17 mouse cellular contexts compared by ENCODE assay signal in genomic region chr2:180095711-180096110, GRCm38 (mm10). TPM values are rescaled to one million over a fixed set of nuclear protein-coding genes. Genes with fewer than 3 reads are reported as not detected.
DNase-seq lines count a peak whose midpoint lies in the region; ATAC-seq and TF ChIP-seq lines count a peak whose summit lies in the region.
"Had no signal": no experiment of that assay in that cellular context is flagged by ENCODE, and none has a peak within 500 bp of the region (broad histone marks: within the 10 kb centered on the region; RNA-seq: fewer than 3 reads in every experiment).

No protein-coding gene starts in this region.

- no peak for DNase-seq in hindbrain, embryonic 11.5 days (ENCODE audit: low spot score)
- DNase-seq in hindbrain, postnatal 0 days (ENCODE audit: low spot score), result no peak
- peak; percentile 88 for DNase-seq in thymus, postnatal 4 days
- no peak for DNase-seq in testis, postnatal 14 days (ENCODE audit: low spot score)
- DNase-seq: adrenal gland, postnatal 36 days; cerebellum, postnatal 25 days; heart, postnatal 10 days; kidney, postnatal 10 days; lung, postnatal 36 days; right cerebral cortex, postnatal 4 days had no signal

- ATAC-seq in hindbrain, embryonic 12.5 days (ENCODE audit: low FRiP score), result peak; percentile 29; the same call in 1 of the 2 replicates
- no peak for ATAC-seq in hindbrain, embryonic 11.5 days (ENCODE audit: low FRiP score)
- ATAC-seq in neural tube, embryonic 14.5 days (ENCODE audit: low read depth), result 0 out of 2 replicates have a peak, but pooled peaks have one; percentile 36
- no peak for ATAC-seq in neural tube, embryonic 15.5 days (ENCODE audit: low FRiP score)
- ATAC-seq in hindbrain, postnatal 0 days, result 0 out of 2 replicates have a peak, but pooled peaks have one; percentile 21
- no peak for ATAC-seq in heart, embryonic 11.5 days (replicated peaks; ENCODE audit: insufficient number of reproducible peaks, low FRiP score, low TSS enrichment)
- ATAC-seq: intestine, embryonic 16.5 days had no signal

- no peaks in the 10 kb centered on the region for H3K36me3 ChIP-seq in hindbrain, embryonic 12.5 days
- no peaks in the 10 kb centered on the region for H3K36me3 ChIP-seq in hindbrain, embryonic 11.5 days (ENCODE audit: control insufficient read depth, insufficient read depth, low read length)
- H3K36me3 ChIP-seq in neural tube, embryonic 14.5 days (ENCODE audit: control insufficient read depth, insufficient read depth, low read length), result no peaks in the 10 kb centered on the region
- no peaks in the 10 kb centered on the region for H3K36me3 ChIP-seq in neural tube, embryonic 15.5 days
- no peaks in the 10 kb centered on the region for H3K36me3 ChIP-seq in hindbrain, postnatal 0 days (ENCODE audit: insufficient read depth, low read length)
- H3K36me3 ChIP-seq in heart, embryonic 11.5 days (ENCODE audit: control insufficient read depth, insufficient read depth, low read length), result no peaks in the 10 kb centered on the region

- no peak overlapping the region for H3K27ac ChIP-seq in hindbrain, embryonic 12.5 days
- no peak overlapping the region for H3K27ac ChIP-seq in hindbrain, embryonic 11.5 days (ENCODE audit: low read depth, low read length)
- no peak overlapping the region for H3K27ac ChIP-seq in neural tube, embryonic 14.5 days (ENCODE audit: low read depth, low read length)
- H3K27ac ChIP-seq in neural tube, embryonic 15.5 days (replicated peaks), result no peak overlapping the region
- H3K27ac ChIP-seq in hindbrain, postnatal 0 days, result no peak overlapping the region
- no peak overlapping the region for H3K27ac ChIP-seq in heart, embryonic 11.5 days (ENCODE audit: low read depth, low read length)
- H3K27ac ChIP-seq: liver, embryonic 14.5 days had no signal

- H3K9me3 ChIP-seq in hindbrain, embryonic 12.5 days (replicated peaks), result no peaks in the 10 kb centered on the region
- H3K9me3 ChIP-seq in hindbrain, embryonic 11.5 days (ENCODE audit: control insufficient read depth, low read length), result no peaks in the 10 kb centered on the region
- H3K9me3 ChIP-seq in neural tube, embryonic 14.5 days (ENCODE audit: control insufficient read depth, low read length), result no peaks in the 10 kb centered on the region
- H3K9me3 ChIP-seq in neural tube, embryonic 15.5 days (replicated peaks), result no peaks in the 10 kb centered on the region
- no peaks in the 10 kb centered on the region for H3K9me3 ChIP-seq in hindbrain, postnatal 0 days (ENCODE audit: low read length)
- H3K9me3 ChIP-seq in heart, embryonic 11.5 days (replicated peaks; ENCODE audit: control insufficient read depth, low read length), result no peaks in the 10 kb centered on the region

- WGBS in hindbrain, embryonic 12.5 days, result 29% methylated on average over 5 of the region's 5 CpGs
- WGBS in hindbrain, embryonic 11.5 days, result 26% methylated on average over 5 of the region's 5 CpGs
- WGBS in neural tube, embryonic 14.5 days, result 28% methylated on average over 5 of the region's 5 CpGs
- WGBS in neural tube, embryonic 15.5 days, result 26% methylated on average over 5 of the region's 5 CpGs
- 28% methylated on average over 5 of the region's 5 CpGs for WGBS in hindbrain, postnatal 0 days
- 40% methylated on average over 5 of the region's 5 CpGs for WGBS in heart, embryonic 11.5 days (ENCODE audit: insufficient replicate concordance)

- H3K4me2 ChIP-seq in hindbrain, embryonic 12.5 days (replicated peaks), result no peak overlapping the region
- no peak overlapping the region for H3K4me2 ChIP-seq in hindbrain, embryonic 11.5 days (replicated peaks; ENCODE audit: low read depth, low read length)
- H3K4me2 ChIP-seq in neural tube, embryonic 14.5 days (ENCODE audit: low read depth, low read length), result no peak overlapping the region
- no peak overlapping the region for H3K4me2 ChIP-seq in neural tube, embryonic 15.5 days
- no peak overlapping the region for H3K4me2 ChIP-seq in hindbrain, postnatal 0 days (ENCODE audit: low read depth, low read length)
- H3K4me2 ChIP-seq in heart, embryonic 11.5 days, result no peak overlapping the region

- H3K4me3 ChIP-seq in hindbrain, embryonic 12.5 days, result no peak overlapping the region
- H3K4me3 ChIP-seq in hindbrain, embryonic 11.5 days (ENCODE audit: low read depth, low read length), result no peak overlapping the region
- no peak overlapping the region for H3K4me3 ChIP-seq in neural tube, embryonic 14.5 days (ENCODE audit: low read depth, low read length)
- no peak overlapping the region for H3K4me3 ChIP-seq in neural tube, embryonic 15.5 days (replicated peaks)
- no peak overlapping the region for H3K4me3 ChIP-seq in hindbrain, postnatal 0 days (ENCODE audit: low read length)
- no peak overlapping the region for H3K4me3 ChIP-seq in heart, embryonic 11.5 days (ENCODE audit: low read depth, low read length)

- no peak overlapping the region for H3K9ac ChIP-seq in hindbrain, embryonic 12.5 days
- H3K9ac ChIP-seq in hindbrain, embryonic 11.5 days (ENCODE audit: low read depth, low read length), result no peak overlapping the region
- no peak overlapping the region for H3K9ac ChIP-seq in neural tube, embryonic 14.5 days (replicated peaks; ENCODE audit: low read depth, low read length)
- no peak overlapping the region for H3K9ac ChIP-seq in neural tube, embryonic 15.5 days (replicated peaks)
- no peak overlapping the region for H3K9ac ChIP-seq in hindbrain, postnatal 0 days (replicated peaks; ENCODE audit: low read length)
- H3K9ac ChIP-seq in heart, embryonic 11.5 days (ENCODE audit: low read depth, low read length), result no peak overlapping the region
- H3K9ac ChIP-seq: liver, embryonic 14.5 days had no signal

- H3K4me1 ChIP-seq in hindbrain, embryonic 12.5 days, result peaks cover 24% of the 10 kb centered on the region
- 0 out of 2 replicates have a peak, but pooled peaks cover 5% of the 10 kb centered on the region for H3K4me1 ChIP-seq in hindbrain, embryonic 11.5 days (replicated peaks; ENCODE audit: control insufficient read depth, insufficient read depth, low read length)
- peaks cover 3% of the 10 kb centered on the region; the same call in 1 of the 2 replicates for H3K4me1 ChIP-seq in neural tube, embryonic 14.5 days (ENCODE audit: control insufficient read depth, insufficient read depth, low read length)
- peaks cover 9% of the 10 kb centered on the region for H3K4me1 ChIP-seq in neural tube, embryonic 15.5 days
- H3K4me1 ChIP-seq in hindbrain, postnatal 0 days (ENCODE audit: insufficient read depth, low read length), result no peaks in the 10 kb centered on the region
- no peaks in the 10 kb centered on the region; the same call in 1 of the 2 replicates for H3K4me1 ChIP-seq in heart, embryonic 11.5 days (ENCODE audit: control insufficient read depth, insufficient read depth, low read length)

- TF ChIP-seq CTCF in hindbrain, postnatal 0 days (IDR thresholded peaks at IDR 0.05; ENCODE audit: low read depth), result no peak

- peaks cover 31% of the 10 kb centered on the region for H3K27me3 ChIP-seq in hindbrain, embryonic 12.5 days
- H3K27me3 ChIP-seq in hindbrain, embryonic 11.5 days (ENCODE audit: control insufficient read depth, insufficient read depth, low read length), result peaks cover 11% of the 10 kb centered on the region
- peaks cover 3% of the 10 kb centered on the region; the same call in 1 of the 2 replicates for H3K27me3 ChIP-seq in neural tube, embryonic 14.5 days (ENCODE audit: control insufficient read depth, insufficient read depth, low read length)
- peaks cover 27% of the 10 kb centered on the region for H3K27me3 ChIP-seq in neural tube, embryonic 15.5 days (replicated peaks)
- H3K27me3 ChIP-seq in hindbrain, postnatal 0 days (ENCODE audit: insufficient read depth, low read length), result no peaks in the 10 kb centered on the region
- H3K27me3 ChIP-seq in heart, embryonic 11.5 days (ENCODE audit: control insufficient read depth, insufficient read depth, low read length), result peaks cover 38% of the 10 kb centered on the region

RNA-seq across cellular contexts. Expression of gene Hrh3, which starts 8.6 kb away (rescaled TPM):
- polyA plus RNA-seq in hindbrain, embryonic 12.5 days (2016; fragmentation: Nextera tagmentation; extraction: Ambion mirVana), result 4.1 and 4.2 TPM in 2 replicates
- polyA plus RNA-seq in hindbrain, embryonic 11.5 days (2014; fragmentation: Nextera tagmentation; extraction: Ambion mirVana), result 2.6 and 2.7 TPM in 2 replicates
- 1.5 and 1.8 TPM in 2 replicates for polyA plus RNA-seq in neural tube, embryonic 14.5 days (2014; fragmentation: Nextera tagmentation; extraction: Ambion mirVana)
- polyA plus RNA-seq in neural tube, embryonic 15.5 days (2015; fragmentation: Nextera tagmentation; extraction: Ambion mirVana), result 1.3 and 1.9 TPM in 2 replicates
- total RNA-seq in hindbrain, postnatal 0 days (2014; rRNA removed), result 5.9 and 11.4 TPM in 2 replicates
- polyA plus RNA-seq in hindbrain, postnatal 0 days (2015; fragmentation: Nextera tagmentation; extraction: Ambion mirVana), result 3.4 and 3.6 TPM in 2 replicates
- polyA plus RNA-seq in heart, embryonic 11.5 days (2014; fragmentation: Nextera tagmentation; extraction: Ambion mirVana), result not detected in 2 replicates
- total RNA-seq: heart, postnatal 10 days; MEL had no signal
- polyA plus RNA-seq: liver, embryonic 14.5 days had no signal

RNA-seq across cellular contexts. Expression of gene Osbpl2, which starts 23.4 kb away (rescaled TPM):
- polyA plus RNA-seq in hindbrain, embryonic 12.5 days (2016; fragmentation: Nextera tagmentation; extraction: Ambion mirVana), result 52.2 and 53.8 TPM in 2 replicates
- 42.1 and 42.2 TPM in 2 replicates for polyA plus RNA-seq in hindbrain, embryonic 11.5 days (2014; fragmentation: Nextera tagmentation; extraction: Ambion mirVana)
- polyA plus RNA-seq in neural tube, embryonic 14.5 days (2014; fragmentation: Nextera tagmentation; extraction: Ambion mirVana), result 77.4 and 78.2 TPM in 2 replicates
- 63.8 and 71.8 TPM in 2 replicates for polyA plus RNA-seq in neural tube, embryonic 15.5 days (2015; fragmentation: Nextera tagmentation; extraction: Ambion mirVana)
- total RNA-seq in hindbrain, postnatal 0 days (2014; rRNA removed), result 39.2 and 44.0 TPM in 2 replicates
- 56.0 and 57.9 TPM in 2 replicates for polyA plus RNA-seq in hindbrain, postnatal 0 days (2015; fragmentation: Nextera tagmentation; extraction: Ambion mirVana)
- 33.4 and 36.1 TPM in 2 replicates for polyA plus RNA-seq in heart, embryonic 11.5 days (2014; fragmentation: Nextera tagmentation; extraction: Ambion mirVana)

RNA-seq across cellular contexts. Expression of gene Mtg2, which starts 25.3 kb away (rescaled TPM):
- polyA plus RNA-seq in hindbrain, embryonic 12.5 days (2016; fragmentation: Nextera tagmentation; extraction: Ambion mirVana), result 30.0 and 31.4 TPM in 2 replicates
- 26.3 and 31.5 TPM in 2 replicates for polyA plus RNA-seq in hindbrain, embryonic 11.5 days (2014; fragmentation: Nextera tagmentation; extraction: Ambion mirVana)
- 33.3 and 34.2 TPM in 2 replicates for polyA plus RNA-seq in neural tube, embryonic 14.5 days (2014; fragmentation: Nextera tagmentation; extraction: Ambion mirVana)
- polyA plus RNA-seq in neural tube, embryonic 15.5 days (2015; fragmentation: Nextera tagmentation; extraction: Ambion mirVana), result 35.1 and 37.6 TPM in 2 replicates
- 17.2 and 17.3 TPM in 2 replicates for total RNA-seq in hindbrain, postnatal 0 days (2014; rRNA removed)
- polyA plus RNA-seq in hindbrain, postnatal 0 days (2015; fragmentation: Nextera tagmentation; extraction: Ambion mirVana), result 23.3 and 23.9 TPM in 2 replicates
- polyA plus RNA-seq in heart, embryonic 11.5 days (2014; fragmentation: Nextera tagmentation; extraction: Ambion mirVana), result 24.6 and 27.3 TPM in 2 replicates

RNA-seq across cellular contexts. Expression of gene Ss18l1, which starts 53.4 kb away (rescaled TPM):
- 32.9 and 37.7 TPM in 2 replicates for polyA plus RNA-seq in hindbrain, embryonic 12.5 days (2016; fragmentation: Nextera tagmentation; extraction: Ambion mirVana)
- 18.5 and 19.9 TPM in 2 replicates for polyA plus RNA-seq in hindbrain, embryonic 11.5 days (2014; fragmentation: Nextera tagmentation; extraction: Ambion mirVana)
- polyA plus RNA-seq in neural tube, embryonic 14.5 days (2014; fragmentation: Nextera tagmentation; extraction: Ambion mirVana), result 57.8 and 58.8 TPM in 2 replicates
- 43.2 and 49.9 TPM in 2 replicates for polyA plus RNA-seq in neural tube, embryonic 15.5 days (2015; fragmentation: Nextera tagmentation; extraction: Ambion mirVana)
- total RNA-seq in hindbrain, postnatal 0 days (2014; rRNA removed), result 80.7 and 100 TPM in 2 replicates
- polyA plus RNA-seq in hindbrain, postnatal 0 days (2015; fragmentation: Nextera tagmentation; extraction: Ambion mirVana), result 34.2 and 37.2 TPM in 2 replicates
- 2.3 and 4.8 TPM in 2 replicates for polyA plus RNA-seq in heart, embryonic 11.5 days (2014; fragmentation: Nextera tagmentation; extraction: Ambion mirVana)

RNA-seq across cellular contexts. Expression of gene Psma7, which starts 53.5 kb away (rescaled TPM):
- polyA plus RNA-seq in hindbrain, embryonic 12.5 days (2016; fragmentation: Nextera tagmentation; extraction: Ambion mirVana), result 630 and 656 TPM in 2 replicates
- polyA plus RNA-seq in hindbrain, embryonic 11.5 days (2014; fragmentation: Nextera tagmentation; extraction: Ambion mirVana), result 756 and 797 TPM in 2 replicates
- polyA plus RNA-seq in neural tube, embryonic 14.5 days (2014; fragmentation: Nextera tagmentation; extraction: Ambion mirVana), result 585 and 653 TPM in 2 replicates
- polyA plus RNA-seq in neural tube, embryonic 15.5 days (2015; fragmentation: Nextera tagmentation; extraction: Ambion mirVana), result 561 and 578 TPM in 2 replicates
- total RNA-seq in hindbrain, postnatal 0 days (2014; rRNA removed), result 196 and 230 TPM in 2 replicates
- polyA plus RNA-seq in hindbrain, postnatal 0 days (2015; fragmentation: Nextera tagmentation; extraction: Ambion mirVana), result 585 TPM in 2 replicates
- polyA plus RNA-seq in heart, embryonic 11.5 days (2014; fragmentation: Nextera tagmentation; extraction: Ambion mirVana), result 495 and 521 TPM in 2 replicates

Comparison
In these comparisons a context has a peak if more than half of its experiments do, and no peak if none do; other contexts are left out.
1. ATAC-seq: peak in hindbrain, embryonic 12.5 days (single experiment), neural tube, embryonic 14.5 days (single experiment) and hindbrain, postnatal 0 days (single experiment); none in hindbrain, embryonic 11.5 days (single experiment), neural tube, embryonic 15.5 days (single experiment) and heart, embryonic 11.5 days (single experiment).